Mouse (Mus musculus) liver, embryonic 14.5 days (tissue): Measurements from ENCODE around the gene Pagr1b. TPM values are rescaled to one million over a fixed set of nuclear protein-coding genes. Genes with fewer than 3 reads are reported as not detected.

Experiments used
- ATAC-seq: fragments of 200-750 bp; cut with Nextera tagmentation; 2 replicates; pipeline ENCODE4 v1.8.0; 2017; ENCODE audit warnings: moderate number of reproducible peaks, mild to moderate bottlenecking, moderate library complexity; ENCODE audit not compliant: insufficient read depth
- DNase-seq, 3 experiments: peaks; one replicate each; pipeline ENCODE4 v3.0.0-alpha.2; 2012 to 2013; ENCODE audit warnings: low read depth in 3 of 3, low spot score in 3 of 3
- H3K27ac ChIP-seq: fragments of 300-500 bp; sonication (generic); 2 replicates; pipeline ENCODE4 v1.5.1; 2014; ENCODE audit warnings: moderate library complexity, mild to moderate bottlenecking, control low read depth, inconsistent platforms
- H3K27me3 ChIP-seq: fragments of 300-500 bp; sonication (generic); 2 replicates; pipeline ENCODE4 v1.6.1; 2014; ENCODE audit warnings: mild to moderate bottlenecking, low read length, moderate library complexity; ENCODE audit not compliant: control insufficient read depth, insufficient read depth
- H3K36me3 ChIP-seq: fragments of 300-500 bp; sonication (generic); replicated peaks from 2 replicates; pipeline ENCODE4 v1.6.1; 2014; ENCODE audit warnings: low read depth; ENCODE audit not compliant: control insufficient read depth, insufficient read depth
- H3K4me1 ChIP-seq, 2 experiments: fragments of 200-500 bp in 1 of 2; fragments of 300-500 bp in 1 of 2; sonication (generic) in 1 of 2; replicated peaks; 2 replicates each; pipeline ENCODE4 v1.6.1; 2012 to 2014; ENCODE audit warnings: antibody characterized with exemption in 1 of 2, inconsistent platforms in 1 of 2, low read length in 1 of 2; ENCODE audit not compliant: control insufficient read depth in 2 of 2, insufficient read depth in 2 of 2
- H3K4me2 ChIP-seq: fragments of 300-500 bp; sonication (generic); 2 replicates; pipeline ENCODE4 v1.6.1; 2014; ENCODE audit warnings: low read depth, mild to moderate bottlenecking, control low read depth, moderate library complexity
- H3K4me3 ChIP-seq, 2 experiments: fragments of 200-500 bp in 1 of 2; fragments of 300-500 bp in 1 of 2; sonication (generic) in 1 of 2; 2 replicates each; pipeline ENCODE4 v1.5.1; 2012 to 2014; ENCODE audit warnings: low read depth in 2 of 2, low read length in 2 of 2, mild to moderate bottlenecking in 2 of 2, control low read depth in 1 of 2, inconsistent platforms in 1 of 2, moderate library complexity in 1 of 2; ENCODE audit not compliant: insufficient read depth in 1 of 2
- H3K9ac ChIP-seq: fragments of 300-500 bp; sonication (generic); replicated peaks from 2 replicates; pipeline ENCODE4 v1.6.1; 2014; ENCODE audit warnings: mild to moderate bottlenecking, control low read depth, moderate library complexity
- H3K9me3 ChIP-seq: fragments of 300-500 bp; sonication (generic); 2 replicates; pipeline ENCODE4 v1.6.1; 2016; ENCODE audit warnings: low read length, mixed read lengths; ENCODE audit not compliant: control insufficient read depth
- CTCF ChIP-seq: IDR thresholded peaks from 2 replicates; pipeline ENCODE4 v1.5.1; 2016; ENCODE audit warnings: antibody characterized with exemption, low read depth, control low read depth
- EP300 ChIP-seq: IDR thresholded peaks from 2 replicates; pipeline ENCODE4 v1.6.1; 2016; ENCODE audit warnings: antibody characterized with exemption, low read depth
- WGBS: fragments of 180-500 bp; shearing (Covaris S2); extraction: QIAGEN DNeasy Blood & Tissue Kit; methylation state at CpG from one replicate; pipeline ENCODE4 v1.1.7; 2014; ENCODE audit not compliant: insufficient replicate concordance; 5-methylcytosine and 5-hydroxymethylcytosine counted together
- polyA plus RNA-seq, 2 experiments: library from polyadenylated mRNA; depleted of rRNA in 1 of 2; stranded (reverse) in 1 of 2; unstranded in 1 of 2; fragments of >200 nt; fragmentation: Nextera tagmentation in 1 of 2; extraction: Ambion mirVana in 1 of 2; gene quantifications; 2 replicates each; pipeline versions ENCODE4 v1.2.1 to v1.2.3; 2012 to 2014

Pagr1b gene
- polyA plus RNA-seq, 2 experiments, result 0.10 TPM; not detected in 1

- ATAC-seq (peak; percentile 85), DNase-seq (peak; percentile 100)
- H3K9ac ChIP-seq, result peak within 1 kb of the TSS; percentile 83
- WGBS, result 5% methylated on average over 39 of the region's 39 CpGs
- peaks cover 9 to 24% of the 10 kb centered on the region in 2 experiments for H3K4me1 ChIP-seq
- peaks cover 7% of the 10 kb centered on the region for H3K36me3 ChIP-seq
- no peak for TF ChIP-seq EP300
- TF ChIP-seq CTCF, result peak; percentile 94
- peak within 1 kb of the TSS; percentile 79 for H3K27ac ChIP-seq
- H3K27me3 ChIP-seq, result no peaks in the 10 kb centered on the region
- H3K4me2 ChIP-seq, result peak within 1 kb of the TSS; percentile 98
- H3K4me3 ChIP-seq, result peak within 1 kb of the TSS; percentile 80 to 93
- no peaks in the 10 kb centered on the region for H3K9me3 ChIP-seq
Measured at GRCm38 (mm10) chr7:127016971-127017949, 976 bp upstream of the Pagr1b start, which contains the start of gene Pagr1a. Gene Pagr1a (minus strand): TSS chr7:127017352.

- H3K36me3 ChIP-seq, result peaks cover 5% of the 10 kb centered on the region
- TF ChIP-seq EP300 (no peak), CTCF (no peak)
- peaks cover 5 to 18% of the 10 kb centered on the region in 2 experiments; a peak in 3 of 4 replicates for H3K4me1 ChIP-seq
- under 1% methylated on average over 22 of the region's 22 CpGs for WGBS
- DNase-seq, result peak in 1 of 3 experiments; percentile 37
- H3K27ac ChIP-seq, result peak overlapping the region; percentile 79
- no peaks in the 10 kb centered on the region for H3K27me3 ChIP-seq
- peak overlapping the region; percentile 83 for H3K9ac ChIP-seq
- H3K9me3 ChIP-seq, result no peaks in the 10 kb centered on the region
- peak; percentile 67 for ATAC-seq
- peak overlapping the region; percentile 80 to 93 for H3K4me3 ChIP-seq
- peak overlapping the region; percentile 98 for H3K4me2 ChIP-seq
Measured at GRCm38 (mm10) chr7:127016486-127016938, 228 bp upstream of the Pagr1b start.

- TF ChIP-seq CTCF, result no peak
- no peak for TF ChIP-seq EP300
- WGBS, result 3% methylated on average over 10 of the region's 10 CpGs
- Histone ChIP-seq H3K9me3 (no peaks in the 10 kb centered on the region), H3K36me3 (peaks cover 5% of the 10 kb centered on the region), H3K27me3 (no peaks in the 10 kb centered on the region), H3K9ac (peak overlapping the region; percentile 83), H3K4me2 (peak overlapping the region; percentile 98), H3K4me1 (peaks cover 5 to 14% of the 10 kb centered on the region in 2 experiments; a peak in 3 of 4 replicates), H3K27ac (peak overlapping the region; percentile 79), H3K4me3 (peak overlapping the region; percentile 80 to 93)
- DNase-seq, result peak; percentile 56 to 65 (median 62)
- ATAC-seq, result peak; percentile 47
Measured at GRCm38 (mm10) chr7:127016081-127016480, 203 bp downstream of the Pagr1b start.

- Histone ChIP-seq H3K9ac (no peak overlapping the region), H3K4me1 (peaks cover 5 to 14% of the 10 kb centered on the region in 2 experiments; a peak in 3 of 4 replicates), H3K27ac (no peak overlapping the region), H3K36me3 (peaks cover 5% of the 10 kb centered on the region), H3K4me3 (no peak overlapping the region), H3K4me2 (peak overlapping the region; percentile 75), H3K9me3 (no peaks in the 10 kb centered on the region), H3K27me3 (no peaks in the 10 kb centered on the region)
- ATAC-seq (no peak), DNase-seq (no peak)
- WGBS, result 86% methylated on average over 12 of the region's 12 CpGs
- no peak for TF ChIP-seq EP300
- TF ChIP-seq CTCF, result no peak
Measured at GRCm38 (mm10) chr7:127014993-127015392, 1.3 kb downstream of the Pagr1b start.

GRCm38 (mm10) chr7:127014320-127014719 is 2.0 kb downstream of the Pagr1b start, which contains the start of gene Mvp:
Gene Mvp (minus strand): TSS chr7:127014621.
- peak in 2 of 3 experiments; percentile 37 to 53 for DNase-seq
- Histone ChIP-seq H3K9ac (peak within 1 kb of the TSS; percentile 48), H3K4me2 (peak within 1 kb of the TSS; percentile 98), H3K36me3 (peaks cover 5% of the 10 kb centered on the region), H3K27me3 (no peaks in the 10 kb centered on the region), H3K4me3 (peak within 1 kb of the TSS; percentile 69 to 80), H3K4me1 (peaks cover 9 to 19% of the 10 kb centered on the region in 2 experiments), H3K9me3 (no peaks in the 10 kb centered on the region), H3K27ac (peak within 1 kb of the TSS; percentile 48)
- TF ChIP-seq EP300, result no peak
- no peak for TF ChIP-seq CTCF
- ATAC-seq, result no peak
- 19% methylated on average over 11 of the region's 11 CpGs for WGBS
